Mouse (Mus musculus) erythroblast, embryonic 14.5 days (primary cell): ENCODE data around the gene Slc4a7.

Experiments used
- GATA1 ChIP-seq: IDR thresholded peaks from 2 replicates; pipeline ENCODE4 v1.6.1; 2012; ENCODE audit warnings: low read length, inconsistent platforms, mixed read lengths
- TAL1 ChIP-seq: IDR thresholded peaks from 3 replicates; pipeline ENCODE4 v1.6.1; 2012; ENCODE audit warnings: low read length, inconsistent platforms, mixed read lengths

DNA sequence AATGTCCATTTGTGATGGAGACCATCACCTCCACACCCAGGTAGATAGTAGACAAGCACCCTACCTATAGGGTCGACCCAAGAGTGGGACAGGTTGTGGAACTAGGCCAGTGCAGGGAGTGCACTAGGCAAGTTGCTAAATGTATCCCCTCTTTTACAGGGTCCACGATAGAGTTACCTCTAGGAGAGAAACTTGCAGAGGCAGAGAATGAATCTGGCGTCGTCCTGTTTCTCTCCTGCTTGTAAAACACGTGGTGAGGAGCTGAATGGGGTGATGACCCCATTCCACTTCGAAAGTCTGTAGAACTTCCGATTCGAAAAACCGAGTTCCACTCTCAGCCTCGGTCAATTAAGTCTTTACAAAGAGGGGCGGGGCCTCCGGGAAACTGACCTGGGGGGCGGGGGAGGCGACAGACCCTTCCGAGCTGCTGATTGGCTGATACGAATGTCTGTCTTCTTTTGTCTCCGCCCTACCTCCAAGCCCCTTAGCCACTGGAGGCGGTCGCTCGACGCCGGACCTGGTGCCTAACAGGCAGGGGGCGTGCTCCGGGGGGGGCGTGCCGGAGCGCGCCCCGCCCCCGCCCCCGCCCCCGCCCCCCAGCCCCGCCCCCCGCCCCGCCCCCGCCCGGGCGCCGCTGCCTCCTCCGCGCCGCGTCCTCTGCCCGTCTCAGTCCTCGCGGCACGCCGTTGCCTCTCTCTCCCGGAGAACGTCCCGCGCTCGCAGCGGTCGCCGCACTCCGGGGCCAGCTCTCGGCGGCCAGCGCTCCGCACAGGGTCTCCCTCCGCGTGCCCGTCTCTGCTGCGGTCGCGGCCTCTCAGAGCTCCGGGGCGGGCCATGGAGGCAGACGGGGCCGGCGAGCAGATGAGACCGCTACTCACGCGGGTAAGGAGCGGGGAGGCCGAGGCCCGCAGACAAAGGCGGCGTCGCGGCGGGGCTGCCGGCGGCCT is 593 bp downstream of the Slc4a7 start:
- TF ChIP-seq TAL1 (no peak), GATA1 (no peak)
